Mouse (Mus musculus) macrophage (primary cell): ENCODE results near the gene Pde4b. TPM values are rescaled to one million over a fixed set of nuclear protein-coding genes. Genes with fewer than 3 reads are reported as not detected.

Experiments used
- H3K27ac ChIP-seq: fragments of 350-480 bp; formaldehyde crosslinking; 2 replicates; pipeline ENCODE4 v1.9.0; 2021
- H3K36me3 ChIP-seq: fragments of 350-480 bp; formaldehyde crosslinking; 2 replicates; pipeline ENCODE4 v1.9.0; 2021; ENCODE audit errors: inconsistent target
- H3K4me3 ChIP-seq: fragments of 350-480 bp; formaldehyde crosslinking; 2 replicates; pipeline ENCODE4 v1.9.0; 2021; ENCODE audit errors: inconsistent target
- H3K79me2 ChIP-seq: fragments of 350-480 bp; formaldehyde crosslinking; 2 replicates; pipeline ENCODE4 v1.9.0; 2021; ENCODE audit errors: inconsistent target
- WGBS: methylation state at CpG from one replicate; pipeline ENCODE4 v1.1.7; 2026; ENCODE audit warnings: inconsistent platforms; ENCODE audit not compliant: missing documents; 5-methylcytosine and 5-hydroxymethylcytosine counted together
- polyA plus RNA-seq: library from polyadenylated mRNA; stranded (reverse); fragments of 250-400 nt; gene quantifications from 3 replicates; pipeline ENCODE4 v1.2.4, GENCODE M21; 2018; ENCODE audit warnings: inconsistent platforms

Gene Pde4b
- polyA plus RNA-seq, 1 experiment from 2014 or later, result 9.6 TPM

- WGBS, result 49% methylated on average over 3 of the region's 4 CpGs
- Histone ChIP-seq H3K4me3 (no peak overlapping the region), H3K79me2 (no peaks in the 10 kb centered on the region), H3K27ac (peak overlapping the region; percentile 19; the same call in 1 of the 2 replicates), H3K36me3 (no peaks in the 10 kb centered on the region)
Observed at GRCm38 (mm10) chr4:102617774-102618173, 530.4 kb downstream of the Pde4b start.

GRCm38 (mm10) chr4:102618609-102619008 is 531.3 kb downstream of the Pde4b start:
- H3K36me3 ChIP-seq, result no peaks in the 10 kb centered on the region
- no peak overlapping the region for H3K4me3 ChIP-seq
- WGBS, result 58% methylated on average over 3 of the region's 3 CpGs
- no peak overlapping the region for H3K27ac ChIP-seq
- no peaks in the 10 kb centered on the region for H3K79me2 ChIP-seq

GRCm38 (mm10) chr4:102620179-102620910 is 533.0 kb downstream of the Pde4b start:
- no peak overlapping the region for H3K27ac ChIP-seq
- H3K4me3 ChIP-seq, result no peak overlapping the region
- no peaks in the 10 kb centered on the region for H3K36me3 ChIP-seq
- H3K79me2 ChIP-seq, result no peaks in the 10 kb centered on the region
- 88% methylated on average over 5 of the region's 5 CpGs for WGBS

- Histone ChIP-seq H3K27ac (no peak overlapping the region), H3K4me3 (no peak overlapping the region), H3K79me2 (no peaks in the 10 kb centered on the region), H3K36me3 (no peaks in the 10 kb centered on the region)
- WGBS, result 92% methylated on average over 2 of the region's 2 CpGs
Observed at GRCm38 (mm10) chr4:102621120-102621519, 533.8 kb downstream of the Pde4b start.

GRCm38 (mm10) chr4:102622977-102623376 is 535.6 kb downstream of the Pde4b start:
- WGBS, result 89% methylated on average over 5 of the region's 5 CpGs
- no peaks in the 10 kb centered on the region for H3K79me2 ChIP-seq
- no peak overlapping the region for H3K4me3 ChIP-seq
- H3K36me3 ChIP-seq, result no peaks in the 10 kb centered on the region
- H3K27ac ChIP-seq, result 0 out of 2 replicates have a peak overlapping the region, but pooled peaks have one; percentile 81

GRCm38 (mm10) chr4:102623789-102624611 is 536.7 kb downstream of the Pde4b start:
- Histone ChIP-seq H3K27ac (peak overlapping the region; percentile 81), H3K36me3 (no peaks in the 10 kb centered on the region), H3K79me2 (no peaks in the 10 kb centered on the region), H3K4me3 (no peak overlapping the region)
- WGBS, result 7% methylated on average over 4 of the region's 4 CpGs

GRCm38 (mm10) chr4:102624937-102625336 is 537.6 kb downstream of the Pde4b start:
- Histone ChIP-seq H3K27ac (peak overlapping the region; percentile 81), H3K4me3 (no peak overlapping the region), H3K79me2 (no peaks in the 10 kb centered on the region), H3K36me3 (no peaks in the 10 kb centered on the region)
- WGBS, result under 1% methylated on average over 8 of the region's 8 CpGs

GRCm38 (mm10) chr4:102627799-102628198 is 540.5 kb downstream of the Pde4b start:
- WGBS, result 96% methylated on average over 4 of the region's 4 CpGs
- no peaks in the 10 kb centered on the region for H3K79me2 ChIP-seq
- no peak overlapping the region for H3K4me3 ChIP-seq
- no peaks in the 10 kb centered on the region for H3K36me3 ChIP-seq
- no peak overlapping the region for H3K27ac ChIP-seq

- H3K27ac ChIP-seq, result no peak overlapping the region
- H3K79me2 ChIP-seq, result no peaks in the 10 kb centered on the region
- no peaks in the 10 kb centered on the region for H3K36me3 ChIP-seq
- 41% methylated on average over 4 of the region's 4 CpGs for whole genome bisulfite sequencing
- H3K4me3 ChIP-seq, result no peak overlapping the region
Observed at GRCm38 (mm10) chr4:102629621-102630020, 542.3 kb downstream of the Pde4b start.

GRCm38 (mm10) chr4:102630261-102630660 is 542.9 kb downstream of the Pde4b start:
- Histone ChIP-seq H3K4me3 (no peak overlapping the region), H3K27ac (no peak overlapping the region), H3K36me3 (no peaks in the 10 kb centered on the region), H3K79me2 (no peaks in the 10 kb centered on the region)
- WGBS, result 66% methylated on average over 6 of the region's 6 CpGs

GRCm38 (mm10) chr4:102631624-102632023 is 544.3 kb downstream of the Pde4b start:
- no peaks in the 10 kb centered on the region for H3K36me3 ChIP-seq
- no peaks in the 10 kb centered on the region for H3K79me2 ChIP-seq
- no peak overlapping the region for H3K27ac ChIP-seq
- no peak overlapping the region for H3K4me3 ChIP-seq
- 81% methylated on average over 3 of the region's 3 CpGs for WGBS

GRCm38 (mm10) chr4:102633241-102633640 is 545.9 kb downstream of the Pde4b start:
- Histone ChIP-seq H3K4me3 (no peak overlapping the region), H3K36me3 (no peaks in the 10 kb centered on the region), H3K79me2 (no peaks in the 10 kb centered on the region), H3K27ac (no peak overlapping the region)
- 97% methylated on average over 5 of the region's 5 CpGs for WGBS

- WGBS, result 24% methylated on average over 9 of the region's 9 CpGs
- Histone ChIP-seq H3K27ac (no peak overlapping the region), H3K79me2 (no peaks in the 10 kb centered on the region), H3K36me3 (no peaks in the 10 kb centered on the region), H3K4me3 (no peak overlapping the region)
Observed at GRCm38 (mm10) chr4:102635258-102635657, 547.9 kb downstream of the Pde4b start.

- no peak overlapping the region for H3K27ac ChIP-seq
- WGBS, result 30% methylated on average over 7 of the region's 8 CpGs
- H3K79me2 ChIP-seq, result no peaks in the 10 kb centered on the region
- H3K36me3 ChIP-seq, result no peaks in the 10 kb centered on the region
- H3K4me3 ChIP-seq, result no peak overlapping the region
Observed at GRCm38 (mm10) chr4:102635944-102636343, 548.6 kb downstream of the Pde4b start.

GRCm38 (mm10) chr4:102637348-102637910 is 550.1 kb downstream of the Pde4b start:
- Histone ChIP-seq H3K4me3 (no peak overlapping the region), H3K27ac (no peak overlapping the region), H3K79me2 (no peaks in the 10 kb centered on the region), H3K36me3 (no peaks in the 10 kb centered on the region)
- 97% methylated on average over 4 of the region's 4 CpGs for WGBS
